Mouse (Mus musculus) CD8-positive naive resting alpha-beta T cell, adult 2 months (primary cell): ENCODE measurements around the gene Ap4e1.
"Not testable (repeated sequence)": the region's sequence is repeated elsewhere in the genome, so short reads cannot be mapped to it uniquely, and the experiment has no call there.

ENCODE experiments used
- DNase-seq, 2 experiments: peaks; one replicate each; pipeline ENCODE4 v3.0.0; 2022; ENCODE audit warnings: low read depth in 2 of 2, low spot score in 2 of 2

Gene Ap4e1

DNA sequence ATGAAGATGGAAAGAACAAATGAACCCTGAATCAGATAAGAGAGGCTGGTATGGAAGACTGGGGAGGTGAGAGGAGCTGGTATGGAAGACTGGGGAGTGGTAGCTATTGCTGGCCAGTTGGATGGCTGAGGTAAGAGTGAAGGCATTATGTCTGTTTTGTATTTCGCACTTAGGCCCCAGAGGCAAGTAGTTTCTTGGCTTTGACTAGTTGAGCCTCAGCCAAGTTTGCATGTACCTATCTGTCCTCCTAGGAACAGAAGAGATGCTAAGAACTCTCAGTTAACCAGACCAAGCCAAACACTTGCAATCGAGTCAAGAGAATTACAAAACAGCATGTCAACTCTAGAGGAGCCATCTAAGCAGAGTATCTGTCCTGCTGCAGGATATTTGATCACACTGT, 65.6 kb downstream of the Ap4e1 start:
- DNase-seq: no peak

DNA sequence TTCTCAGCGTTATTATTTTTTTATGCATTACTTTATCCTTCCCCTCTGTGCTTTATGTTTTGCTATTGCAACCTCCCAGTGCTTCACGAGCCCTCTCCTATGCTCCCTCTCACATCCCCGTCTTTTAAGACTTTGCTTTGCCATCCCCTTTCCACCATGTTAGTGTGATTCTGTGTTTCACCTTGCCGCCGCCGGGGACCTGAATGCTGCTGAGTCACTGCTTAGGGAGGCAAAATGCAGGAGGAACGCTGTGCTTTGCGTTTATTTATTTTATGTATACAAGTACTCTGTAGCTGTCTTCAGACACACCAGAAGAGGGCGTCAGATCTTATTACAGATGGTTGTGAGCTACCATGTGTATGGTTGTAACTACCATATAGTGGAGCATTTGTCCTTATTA, 69.1 kb downstream of the Ap4e1 start:
- no peak for DNase-seq

DNA sequence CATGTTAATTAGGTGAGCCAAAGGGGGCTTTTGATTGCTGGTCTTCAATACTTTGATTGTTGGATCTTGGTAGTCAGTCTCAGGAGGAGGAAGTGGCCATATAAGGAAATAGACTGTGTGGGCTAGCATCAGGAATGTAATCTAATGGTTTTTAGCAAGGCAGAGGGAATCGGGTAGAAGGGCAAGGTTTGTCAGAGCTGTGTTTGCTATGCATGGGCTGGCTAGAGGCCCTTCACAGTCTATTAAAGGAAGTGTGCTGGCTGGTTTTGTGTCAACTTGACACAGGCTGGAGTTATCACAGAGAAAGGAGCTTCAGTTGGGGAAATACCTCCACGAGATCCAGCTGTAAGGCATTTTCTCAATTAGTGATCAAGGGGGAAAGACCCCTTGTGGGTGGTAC, 70.5 kb downstream of the Ap4e1 start:
- not testable (repeated sequence) for DNase-seq

DNA sequence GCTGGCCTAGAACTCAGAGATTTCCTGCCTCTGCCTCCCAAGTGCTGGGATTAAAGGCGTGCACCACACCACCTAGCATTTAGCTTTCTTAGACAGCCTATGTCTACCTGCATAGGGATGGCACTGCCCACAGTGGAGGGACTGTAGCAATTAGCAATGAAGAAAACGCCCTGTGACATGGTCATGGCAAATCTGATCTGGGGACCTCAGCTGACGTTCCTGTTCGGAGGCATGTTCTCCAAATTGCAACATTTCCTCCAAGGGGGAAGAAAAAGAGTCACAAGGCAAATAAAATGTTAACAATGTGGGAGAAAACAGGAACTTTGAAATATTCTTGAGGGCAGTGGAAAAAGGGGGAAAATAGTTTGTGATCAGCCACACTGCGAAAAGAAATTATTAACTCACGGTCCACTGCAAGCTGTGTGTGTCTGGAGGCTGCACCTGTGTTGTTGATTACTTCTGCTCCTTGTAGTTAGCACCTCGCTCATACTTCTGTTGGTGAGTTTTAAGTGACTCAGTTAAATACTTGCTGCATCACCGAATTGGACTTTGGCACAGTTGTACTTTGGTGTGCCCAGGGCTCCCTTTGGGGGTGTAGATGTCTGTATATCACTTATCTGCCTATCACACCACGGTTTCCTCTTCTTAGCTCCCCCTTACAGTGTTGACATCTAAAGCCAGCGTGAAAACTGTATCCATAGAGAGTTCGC, 71.5 kb downstream of the Ap4e1 start:
- DNase-seq: no peak

DNA sequence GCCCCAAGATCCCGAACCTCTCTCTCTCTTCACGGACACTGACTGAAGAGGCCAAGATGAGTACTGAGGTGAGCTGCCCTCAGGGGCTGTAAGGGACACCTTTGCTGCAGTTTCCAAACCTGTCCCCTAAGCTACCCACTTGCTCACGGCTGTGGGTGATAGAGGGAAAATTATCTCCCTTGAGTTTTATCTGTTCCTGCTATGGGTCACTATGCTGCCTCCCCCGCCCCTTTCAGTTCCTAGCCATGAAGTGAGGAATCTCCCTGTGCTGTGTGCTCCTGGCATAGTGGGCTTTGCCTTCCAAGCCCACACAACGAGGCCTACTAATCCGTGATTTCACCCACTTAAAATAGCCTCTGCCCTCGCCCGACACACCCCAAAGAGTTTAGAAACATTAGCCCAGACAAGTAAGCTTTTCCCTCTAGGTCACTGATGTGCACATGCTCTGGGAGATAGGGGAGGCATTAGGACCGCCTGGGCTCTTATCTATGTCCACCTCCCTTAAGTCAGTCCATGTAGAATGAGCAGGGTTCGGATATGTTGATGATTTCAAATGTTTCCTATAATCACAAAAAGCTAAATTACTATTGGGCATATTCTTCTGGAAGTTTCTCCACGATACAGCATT, 72.2 kb downstream of the Ap4e1 start:
- no peak for DNase-seq

DNA sequence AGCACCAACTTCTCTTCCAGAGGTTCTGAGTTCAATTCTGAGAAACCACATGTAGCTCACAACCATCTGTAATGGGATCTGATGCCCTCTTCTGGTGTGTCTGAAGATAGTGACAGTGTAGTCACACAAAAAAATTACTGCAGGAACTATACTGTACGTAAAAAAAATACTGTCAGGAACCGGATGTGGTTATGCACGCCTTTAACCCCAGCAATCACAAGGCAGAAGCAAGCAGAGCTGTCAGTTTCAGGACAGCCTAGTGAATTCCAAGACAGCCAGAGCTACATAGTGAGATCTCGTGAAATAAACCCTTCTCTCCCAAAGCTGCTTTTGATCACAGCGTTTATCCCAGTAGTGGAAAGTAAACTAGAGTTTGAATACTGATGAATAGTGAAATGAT, 77.7 kb downstream of the Ap4e1 start:
- DNase-seq: peak in 1 of 2 experiments; percentile 6

DNA sequence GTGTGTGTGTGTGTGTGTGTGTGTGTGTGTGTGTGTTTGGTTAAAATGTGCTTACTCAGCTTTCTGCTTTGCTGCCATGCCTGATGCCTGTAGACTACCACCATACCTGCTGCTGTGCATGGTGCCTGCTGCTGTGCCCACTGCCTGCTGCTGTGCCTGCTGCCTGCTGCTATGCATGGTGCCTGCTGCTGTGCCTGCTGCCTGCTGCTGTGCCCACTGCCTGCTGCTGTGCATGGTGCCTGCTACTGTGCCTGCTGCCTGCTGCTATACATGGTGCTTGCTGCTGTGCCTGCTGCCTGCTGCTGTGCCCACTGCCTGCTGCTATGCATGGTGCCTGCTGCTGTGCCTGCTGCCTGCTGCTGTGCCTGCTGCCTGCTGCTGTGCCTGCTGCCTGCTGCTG, 81.6 kb downstream of the Ap4e1 start:
- not testable (repeated sequence) for DNase-seq

DNA sequence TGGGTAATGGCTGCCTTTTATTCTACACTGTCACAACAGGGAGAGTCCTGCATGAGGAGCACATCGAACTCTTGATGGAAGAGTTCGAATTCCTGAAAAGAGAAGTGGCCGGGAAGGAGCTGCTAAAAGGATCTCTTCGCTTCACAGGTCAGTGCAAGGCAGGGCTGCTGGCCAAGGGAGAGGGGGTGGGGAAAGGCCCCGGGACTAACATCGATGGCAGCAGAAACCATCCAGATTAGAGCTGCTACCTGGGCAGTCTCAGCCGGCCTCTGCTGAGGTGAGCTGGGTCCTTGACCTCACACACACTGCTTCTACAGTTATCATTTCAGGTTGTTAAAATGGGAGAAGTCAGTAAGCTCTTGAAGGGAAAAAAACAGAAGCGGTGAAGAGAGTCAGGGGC, 83.5 kb downstream of the Ap4e1 start:
- no peak for DNase-seq

DNA sequence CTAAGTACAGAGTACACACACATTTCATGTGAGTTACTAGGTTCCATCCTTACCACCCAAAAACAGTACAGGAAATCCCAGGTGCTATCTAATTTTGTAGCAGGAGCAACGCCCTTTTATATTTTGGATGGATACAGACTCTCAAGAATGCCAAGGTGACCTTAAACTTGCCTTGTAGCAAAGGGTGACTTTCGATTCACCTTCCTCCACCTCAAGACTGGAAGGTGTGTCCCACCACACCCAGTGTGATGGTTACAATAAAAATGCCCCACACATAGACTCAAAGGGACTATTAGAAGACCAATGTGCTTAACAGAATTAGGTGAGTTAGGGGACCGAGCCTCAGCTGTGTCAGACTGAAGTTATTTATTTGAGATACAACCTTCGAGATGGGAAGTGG, 100.5 kb downstream of the Ap4e1 start:
- DNase-seq: no peak
